Mouse (Mus musculus) kidney, postnatal 10 days (tissue): Measurements from ENCODE around the gene Atp8a2.

ENCODE experiments used
- DNase-seq: peaks from one replicate; pipeline ENCODE4 v3.0.0; 2021; ENCODE audit warnings: mixed read lengths

The Atp8a2 gene

GRCm38 (mm10) chr14:59591901-59592300, 605.1 kb downstream of the Atp8a2 start:
- DNase-seq = no peak

GRCm38 (mm10) chr14:59590614-59591013, 606.4 kb downstream of the Atp8a2 start:
- DNase-seq = peak; percentile 51
